19 mouse cellular contexts compared by ENCODE assay signal in genomic region chr6:143378126-143378525, GRCm38 (mm10).
"Had no signal": no experiment of that assay in that cellular context is flagged by ENCODE, and none has a peak within 500 bp of the region (broad histone marks: within the 10 kb centered on the region; RNA-seq: fewer than 3 reads in every experiment).

No protein-coding gene starts in this region.

- H3K27me3 ChIP-seq: midbrain, embryonic 12.5 days; neural tube, embryonic 13.5 days; neural tube, embryonic 15.5 days had no signal

- H3K9ac ChIP-seq: lung, embryonic 14.5 days; midbrain, embryonic 12.5 days; neural tube, embryonic 13.5 days; neural tube, embryonic 15.5 days had no signal

- H3K9me3 ChIP-seq: midbrain, embryonic 10.5 days; midbrain, embryonic 12.5 days; neural tube, embryonic 13.5 days; neural tube, embryonic 15.5 days had no signal

- H3K27ac ChIP-seq: midbrain, embryonic 10.5 days; midbrain, embryonic 12.5 days; neural tube, embryonic 13.5 days; neural tube, embryonic 15.5 days had no signal

- ATAC-seq: midbrain, embryonic 16.5 days had no signal

- H3K4me1 ChIP-seq: midbrain, embryonic 12.5 days; neural tube, embryonic 13.5 days; neural tube, embryonic 15.5 days had no signal

- H3K36me3 ChIP-seq: midbrain, embryonic 10.5 days; midbrain, embryonic 12.5 days; neural tube, embryonic 13.5 days; neural tube, embryonic 15.5 days had no signal

- H3K4me2 ChIP-seq: lung, embryonic 14.5 days; midbrain, embryonic 12.5 days; neural tube, embryonic 13.5 days; neural tube, embryonic 15.5 days had no signal

- H3K4me3 ChIP-seq: midbrain, embryonic 10.5 days; midbrain, embryonic 12.5 days; myocyte; neural tube, embryonic 13.5 days; neural tube, embryonic 15.5 days had no signal

- DNase-seq: lung, adult 18-20 months; lung, embryonic 14.5 days; lung, postnatal 10 days; lung, postnatal 4 days; midbrain, embryonic 14.5 days; retina, postnatal 1 day; right cerebral cortex, adult 18-20 months; right cerebral cortex, postnatal 25 days; right cerebral cortex, postnatal 4 days; spleen, adult 18-20 months; thymus, adult 18-20 months; thymus, postnatal 14 days; thymus, postnatal 36 days had no signal
